Mouse (Mus musculus) intestine, embryonic 15.5 days (tissue): Measurements from ENCODE around the gene Carns1. TPM values are rescaled to one million over a fixed set of nuclear protein-coding genes. Genes with fewer than 3 reads are reported as not detected.
"Not testable (repeated sequence)": the region's sequence is repeated elsewhere in the genome, so short reads cannot be mapped to it uniquely, and the experiment has no call there.

Experiments used
- ATAC-seq: fragments of 200-750 bp; cut with Nextera tagmentation; 2 replicates; pipeline ENCODE4 v1.8.0; 2017; ENCODE audit warnings: moderate TSS enrichment, moderate library complexity
- H3K27ac ChIP-seq: fragments of 300-500 bp; sonication (generic); 2 replicates; pipeline ENCODE4 v1.5.1; 2015; ENCODE audit warnings: mild to moderate bottlenecking, inconsistent platforms
- H3K27me3 ChIP-seq: fragments of 300-500 bp; sonication (generic); replicated peaks from 2 replicates; pipeline ENCODE4 v1.6.1; 2015; ENCODE audit warnings: inconsistent platforms
- H3K36me3 ChIP-seq: fragments of 300-500 bp; sonication (generic); 2 replicates; pipeline ENCODE4 v1.6.1; 2015; ENCODE audit warnings: inconsistent platforms
- H3K4me1 ChIP-seq: fragments of 300-500 bp; sonication (generic); replicated peaks from 2 replicates; pipeline ENCODE4 v1.6.1; 2015; ENCODE audit warnings: inconsistent platforms
- H3K4me2 ChIP-seq: fragments of 300-500 bp; sonication (generic); replicated peaks from 2 replicates; pipeline ENCODE4 v1.6.1; 2015; ENCODE audit warnings: mild to moderate bottlenecking, inconsistent platforms
- H3K4me3 ChIP-seq: fragments of 300-500 bp; sonication (generic); replicated peaks from 2 replicates; pipeline ENCODE4 v1.5.1; 2015; ENCODE audit warnings: inconsistent platforms
- H3K9ac ChIP-seq: fragments of 300-500 bp; sonication (generic); 2 replicates; pipeline ENCODE4 v1.6.1; 2015; ENCODE audit warnings: inconsistent platforms
- H3K9me3 ChIP-seq: fragments of 300-500 bp; sonication (generic); 2 replicates; pipeline ENCODE4 v1.6.1; 2016; ENCODE audit warnings: inconsistent platforms
- WGBS: fragments of 180-500 bp; shearing (Covaris S2); methylation state at CpG from one replicate; pipeline ENCODE4 v1.1.7; 2015; 5-methylcytosine and 5-hydroxymethylcytosine counted together
- polyA plus RNA-seq: library from polyadenylated mRNA; unstranded; fragments of >200 nt; fragmentation: Nextera tagmentation; extraction: Ambion mirVana; gene quantifications from 2 replicates; pipeline ENCODE4 v1.2.1, GENCODE M21; 2015

Gene Carns1
- polyA plus RNA-seq, 1 experiment from 2014 or later, result 1.7 TPM

DNA sequence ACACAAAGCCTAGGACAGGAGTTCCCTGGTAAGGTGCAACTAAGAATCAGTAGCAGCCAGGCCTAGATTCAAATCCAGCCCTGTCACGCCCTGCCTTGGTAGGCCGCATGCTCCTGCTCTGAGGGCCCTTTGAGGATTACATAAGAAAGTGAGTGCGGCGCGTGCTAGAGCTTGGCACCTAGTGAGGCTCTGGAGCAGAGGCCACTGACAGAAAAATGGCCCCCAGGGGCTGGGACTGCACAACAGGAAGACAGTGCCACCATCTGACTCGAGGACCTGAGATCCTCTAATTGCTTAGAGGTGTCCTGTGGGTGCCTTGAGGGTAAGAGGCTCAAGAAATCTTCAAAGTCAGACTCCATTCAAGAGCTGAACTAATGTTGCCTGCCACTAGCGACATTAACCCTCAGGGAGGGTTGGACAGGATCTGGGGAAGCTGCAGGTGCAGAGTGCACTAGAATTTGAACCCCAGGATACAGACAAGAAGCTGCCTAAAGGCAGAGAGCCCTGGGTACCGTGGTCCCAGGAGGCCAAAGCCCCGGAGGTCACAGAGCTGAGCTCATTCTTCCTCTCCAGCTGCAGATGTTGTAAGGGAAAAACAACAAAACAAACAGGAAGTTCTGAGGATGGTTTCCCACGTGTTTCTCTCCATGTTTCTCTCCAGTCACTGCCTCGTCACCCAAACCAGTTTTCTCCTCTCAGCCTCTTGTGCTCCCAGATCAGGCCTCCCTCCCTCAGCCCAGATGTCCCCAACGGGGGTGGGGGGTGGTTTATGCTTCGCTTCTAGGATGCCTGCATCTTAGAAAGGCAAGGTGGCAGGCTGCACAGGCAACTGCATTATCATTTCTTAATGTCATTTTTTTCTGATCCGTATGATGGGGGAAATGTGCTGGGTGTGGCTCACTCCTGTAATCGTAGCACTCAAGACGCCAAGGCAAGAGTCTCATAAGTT lies 30.5 kb downstream of the Carns1 start:
- Histone ChIP-seq H3K4me1 (peaks cover 15% of the 10 kb centered on the region), H3K9me3 (no peaks in the 10 kb centered on the region), H3K4me2 (no peak overlapping the region), H3K4me3 (no peak overlapping the region), H3K27me3 (no peaks in the 10 kb centered on the region), H3K27ac (no peak overlapping the region), H3K36me3 (no peaks in the 10 kb centered on the region), H3K9ac (no peak overlapping the region)
- ATAC-seq, result no peak
- 76% methylated on average over 16 of the region's 16 CpGs for WGBS

DNA sequence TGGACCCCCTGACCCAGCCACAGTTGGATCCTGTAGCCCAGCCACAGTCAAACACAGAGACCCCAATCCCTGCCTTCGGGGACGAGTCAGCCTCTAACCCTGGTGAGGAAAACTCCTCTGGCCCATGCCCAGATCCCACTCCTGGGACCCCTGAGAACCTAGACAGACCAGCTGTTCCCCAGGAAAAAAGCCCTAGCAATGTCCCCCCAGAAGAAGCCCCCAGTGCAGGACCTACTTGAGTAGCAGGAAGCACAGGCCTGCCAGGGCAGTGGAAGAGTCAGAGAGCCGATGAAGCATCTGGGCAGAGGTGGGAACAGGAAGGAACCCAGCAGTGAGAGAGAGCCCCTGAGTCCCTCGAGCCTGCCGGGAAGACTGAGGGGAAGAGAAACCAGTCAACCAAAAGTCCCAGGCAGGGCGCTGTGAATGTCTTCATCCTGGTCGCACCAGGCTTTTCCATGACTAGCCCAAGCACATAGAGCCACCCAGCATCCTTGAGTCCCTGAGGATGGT lies 31.5 kb downstream of the Carns1 start, which contains the start of gene Cabp4:
Cabp4 (minus strand) TSS at position 275 of the 510 bp plus-strand sequence.
- Histone ChIP-seq H3K4me3 (no peak within 1 kb of the TSS), H3K27me3 (no peaks in the 10 kb centered on the region), H3K4me2 (no peak within 1 kb of the TSS), H3K27ac (no peak within 1 kb of the TSS), H3K9ac (no peak within 1 kb of the TSS), H3K4me1 (peaks cover 6% of the 10 kb centered on the region), H3K9me3 (no peaks in the 10 kb centered on the region), H3K36me3 (no peaks in the 10 kb centered on the region)
- ATAC-seq, result no peak
- WGBS, result 86% methylated on average over 7 of the region's 7 CpGs

DNA sequence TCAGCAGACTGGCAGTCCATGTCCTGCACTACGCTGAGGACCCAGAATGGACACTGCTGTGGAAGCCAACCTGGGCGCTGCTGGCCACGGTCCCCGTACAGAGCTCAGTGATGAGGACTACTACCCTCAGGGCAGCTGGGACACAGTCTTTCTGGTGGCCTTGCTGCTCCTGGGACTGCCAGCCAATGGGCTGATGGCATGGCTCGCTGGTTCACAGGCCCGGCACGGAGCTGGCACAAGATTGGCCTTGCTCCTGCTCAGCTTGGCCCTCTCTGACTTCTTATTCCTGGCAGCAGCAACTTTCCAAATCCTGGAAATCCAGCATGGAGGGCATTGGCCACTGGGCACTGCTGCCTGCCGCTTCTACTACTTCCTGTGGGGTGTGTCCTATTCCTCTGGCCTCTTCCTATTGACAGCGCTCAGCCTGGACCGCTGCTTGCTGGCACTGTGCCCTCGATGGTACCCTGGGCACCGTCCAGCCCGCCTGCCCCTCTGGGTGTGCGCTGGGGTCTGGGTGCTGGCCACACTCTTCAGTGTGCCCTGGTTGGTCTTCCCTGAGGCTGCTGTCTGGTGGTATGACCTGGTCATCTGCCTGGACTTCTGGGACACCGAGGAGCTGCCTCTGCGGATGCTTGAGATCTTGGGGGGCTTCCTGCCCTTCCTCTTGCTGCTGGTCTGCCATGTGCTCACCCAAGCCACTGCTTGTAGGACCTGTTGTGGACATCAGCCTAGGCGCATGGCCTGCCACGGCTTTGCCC lies 32.7 kb downstream of the Carns1 start:
- Histone ChIP-seq H3K9me3 (no peaks in the 10 kb centered on the region), H3K9ac (no peak overlapping the region), H3K27ac (no peak overlapping the region), H3K27me3 (no peaks in the 10 kb centered on the region), H3K36me3 (no peaks in the 10 kb centered on the region), H3K4me1 (peaks cover 2% of the 10 kb centered on the region; the same call in 1 of the 2 replicates), H3K4me2 (no peak overlapping the region), H3K4me3 (no peak overlapping the region)
- no peak for ATAC-seq
- 86% methylated on average over 18 of the region's 18 CpGs for WGBS

DNA sequence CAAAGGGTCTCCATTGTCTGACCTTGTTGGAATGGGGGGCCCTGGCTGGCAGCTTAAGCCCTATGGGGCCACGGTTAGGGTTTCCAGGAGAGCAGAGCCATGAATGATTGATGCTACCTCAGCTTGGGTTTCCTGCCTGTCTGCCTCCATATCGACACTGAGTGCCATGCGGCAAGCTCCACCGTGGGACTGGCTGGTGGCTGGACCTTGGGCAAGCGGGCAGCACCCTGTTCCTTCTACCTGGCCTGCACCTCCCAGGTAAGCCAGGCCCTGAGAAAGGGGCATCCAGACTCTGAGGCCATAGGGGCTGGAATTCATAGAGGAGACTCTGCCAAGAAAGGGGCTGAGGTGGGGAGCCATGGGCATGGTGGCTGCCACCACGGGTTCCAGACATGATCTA lies 35.1 kb downstream of the Carns1 start:
- Histone ChIP-seq H3K36me3 (no peaks in the 10 kb centered on the region), H3K9ac (no peak overlapping the region), H3K27me3 (no peaks in the 10 kb centered on the region), H3K27ac (no peak overlapping the region), H3K4me2 (no peak overlapping the region), H3K4me1 (no peaks in the 10 kb centered on the region), H3K4me3 (no peak overlapping the region), H3K9me3 (no peaks in the 10 kb centered on the region)
- ATAC-seq, result no peak
- WGBS, result 81% methylated on average over 6 of the region's 6 CpGs

DNA sequence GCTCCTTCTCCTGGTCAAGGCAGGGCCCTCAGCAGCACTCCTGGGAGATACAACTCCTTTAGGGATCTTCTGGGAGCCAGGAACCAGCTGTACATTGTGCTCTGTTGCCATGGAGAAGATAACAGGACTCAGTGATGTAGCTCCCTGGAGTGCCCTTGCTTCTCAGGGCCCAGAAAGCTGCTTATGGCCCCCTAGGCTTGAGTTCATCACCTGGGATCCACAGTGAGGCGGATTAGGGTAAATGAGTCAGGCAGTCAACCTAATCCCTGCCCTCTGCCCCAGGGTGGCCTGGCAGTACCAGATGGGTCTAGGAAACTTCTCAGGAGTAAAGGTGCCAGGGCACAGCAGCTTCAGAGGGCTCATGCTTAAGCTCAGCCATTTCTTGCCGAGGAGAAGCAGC lies 35.8 kb downstream of the Carns1 start, which contains the start of gene Gpr152:
Gpr152 (plus strand) TSS at position 342 of the 400 bp plus-strand sequence.
- Histone ChIP-seq H3K4me1 (no peaks in the 10 kb centered on the region), H3K9ac (no peak within 1 kb of the TSS), H3K27ac (no peak within 1 kb of the TSS), H3K4me3 (no peak within 1 kb of the TSS), H3K27me3 (no peaks in the 10 kb centered on the region), H3K9me3 (no peaks in the 10 kb centered on the region), H3K36me3 (no peaks in the 10 kb centered on the region), H3K4me2 (no peak within 1 kb of the TSS)
- ATAC-seq, result no peak
- WGBS, result 82% methylated on average over 2 of the region's 2 CpGs

DNA sequence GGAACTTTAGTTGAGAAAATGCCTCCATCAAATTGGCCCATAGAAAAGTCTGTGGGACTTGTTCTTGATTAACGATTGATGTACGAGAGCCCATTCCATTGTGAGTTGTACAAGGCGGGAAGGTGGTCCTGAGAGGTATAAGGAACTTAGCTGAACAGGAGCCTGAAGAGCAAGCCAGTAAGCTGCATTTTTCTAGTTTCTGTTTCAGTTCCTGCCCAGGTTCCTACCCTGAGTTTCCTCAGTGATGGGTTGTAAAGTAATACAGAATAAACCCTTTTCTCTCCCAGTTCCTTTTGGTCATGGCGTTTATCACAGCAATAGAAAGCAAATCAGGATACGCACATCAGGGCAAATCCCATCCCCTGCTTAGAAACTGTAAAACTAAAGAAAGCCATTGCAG lies 37.4 kb downstream of the Carns1 start:
- H3K4me2 ChIP-seq, result no peak overlapping the region
- no peak for ATAC-seq
- no peak overlapping the region for H3K9ac ChIP-seq
- H3K4me3 ChIP-seq, result no peak overlapping the region
- no peaks in the 10 kb centered on the region for H3K9me3 ChIP-seq
- H3K27ac ChIP-seq, result no peak overlapping the region
- H3K36me3 ChIP-seq, result peaks cover under 1% of the 10 kb centered on the region; the same call in 1 of the 2 replicates
- no peaks in the 10 kb centered on the region for H3K4me1 ChIP-seq
- no peaks in the 10 kb centered on the region for H3K27me3 ChIP-seq
- WGBS, result 80% methylated on average over 5 of the region's 5 CpGs

DNA sequence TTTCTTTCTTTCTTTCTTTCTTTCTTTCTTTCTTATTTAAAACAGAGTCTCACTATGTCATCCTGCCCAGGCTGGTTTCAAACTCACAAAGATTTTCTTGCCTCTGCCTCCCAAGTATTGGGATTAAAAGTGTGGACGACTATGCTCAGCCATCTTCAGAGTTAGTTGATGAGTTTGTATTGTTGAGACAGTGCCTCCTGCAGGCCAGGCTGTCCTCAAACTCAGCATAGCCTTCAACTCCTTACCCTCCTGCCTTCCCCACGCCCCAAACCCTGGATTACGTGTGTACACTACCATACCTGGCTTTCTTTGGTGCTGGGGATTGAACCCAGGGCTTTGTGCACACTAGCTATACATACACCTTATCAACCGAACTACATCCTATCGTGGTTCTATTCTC lies 38.8 kb downstream of the Carns1 start:
- Histone ChIP-seq H3K36me3 (peaks cover 12% of the 10 kb centered on the region), H3K4me1 (no peaks in the 10 kb centered on the region), H3K9me3 (no peaks in the 10 kb centered on the region), H3K4me3 (no peak overlapping the region), H3K9ac (no peak overlapping the region), H3K4me2 (no peak overlapping the region), H3K27me3 (no peaks in the 10 kb centered on the region), H3K27ac (no peak overlapping the region)
- WGBS, result 81% methylated on average over 5 of the region's 5 CpGs
- ATAC-seq, result no peak

DNA sequence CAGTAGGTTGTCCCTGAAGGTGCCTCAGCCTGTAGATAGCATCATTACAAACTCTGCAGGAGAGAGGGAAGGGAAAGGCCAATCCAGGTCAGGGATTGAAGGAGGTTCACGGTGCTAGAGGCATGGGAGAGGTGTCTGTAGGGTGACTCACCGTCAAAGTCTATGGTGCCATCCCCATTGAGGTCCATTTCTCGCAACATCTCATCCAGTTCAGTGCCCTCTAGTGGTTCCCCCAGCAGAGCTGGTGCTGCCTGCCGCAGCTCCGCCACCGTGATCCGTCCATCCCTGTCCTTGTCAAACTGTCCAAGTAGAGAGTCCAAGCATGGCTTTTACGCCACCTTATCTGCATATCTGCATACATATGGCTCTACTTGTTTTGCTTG lies 39.3 kb downstream of the Carns1 start:
- not testable (repeated sequence) for H3K27ac ChIP-seq, H3K4me2 ChIP-seq, H3K27me3 ChIP-seq, H3K4me1 ChIP-seq, H3K9ac ChIP-seq, H3K9me3 ChIP-seq, H3K4me3 ChIP-seq
- H3K36me3 ChIP-seq, result peaks cover 12% of the 10 kb centered on the region
- WGBS, result 20% methylated on average over 8 of the region's 8 CpGs
- peak; percentile 50 for ATAC-seq

DNA sequence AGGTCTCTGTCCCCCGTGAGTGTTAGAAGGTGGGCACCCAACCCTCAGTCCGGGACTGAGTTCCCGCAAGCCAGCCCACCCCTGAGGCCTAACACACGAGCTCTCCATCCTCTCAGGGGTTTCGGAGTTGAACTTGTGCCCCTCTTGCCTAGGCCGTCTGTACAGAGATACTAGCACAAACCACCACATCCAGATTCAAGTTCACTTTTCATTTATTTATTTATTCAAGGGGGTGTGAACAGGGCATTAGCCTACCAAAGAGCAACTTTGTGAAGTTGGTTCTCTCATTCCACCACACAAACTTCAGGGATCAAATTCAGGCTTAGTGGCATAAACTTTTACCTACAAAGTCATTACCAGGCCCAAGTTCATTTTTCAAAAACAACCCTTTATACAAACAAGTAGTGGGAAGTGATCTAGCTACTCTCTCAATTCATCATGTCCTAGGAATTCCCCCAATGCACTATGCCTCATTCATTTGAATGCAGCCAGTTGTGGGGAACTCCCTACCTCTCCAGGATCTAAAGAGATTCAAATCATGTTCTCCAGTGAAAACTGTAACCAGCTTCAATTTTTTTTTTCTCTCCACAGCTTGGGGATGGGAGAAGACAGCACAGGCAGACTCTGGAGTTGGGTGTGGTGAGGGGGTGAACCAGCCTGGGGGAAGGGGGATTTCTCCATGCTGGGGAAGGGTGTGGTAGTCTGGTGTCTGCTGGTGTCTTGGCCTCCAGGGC lies 39.9 kb downstream of the Carns1 start:
- not testable (repeated sequence) for H3K27me3 ChIP-seq, H3K4me2 ChIP-seq, H3K9ac ChIP-seq, H3K9me3 ChIP-seq, H3K27ac ChIP-seq, H3K4me1 ChIP-seq, ATAC-seq, H3K4me3 ChIP-seq
- peaks cover 12% of the 10 kb centered on the region for H3K36me3 ChIP-seq
- 83% methylated on average over 6 of the region's 6 CpGs for WGBS

DNA sequence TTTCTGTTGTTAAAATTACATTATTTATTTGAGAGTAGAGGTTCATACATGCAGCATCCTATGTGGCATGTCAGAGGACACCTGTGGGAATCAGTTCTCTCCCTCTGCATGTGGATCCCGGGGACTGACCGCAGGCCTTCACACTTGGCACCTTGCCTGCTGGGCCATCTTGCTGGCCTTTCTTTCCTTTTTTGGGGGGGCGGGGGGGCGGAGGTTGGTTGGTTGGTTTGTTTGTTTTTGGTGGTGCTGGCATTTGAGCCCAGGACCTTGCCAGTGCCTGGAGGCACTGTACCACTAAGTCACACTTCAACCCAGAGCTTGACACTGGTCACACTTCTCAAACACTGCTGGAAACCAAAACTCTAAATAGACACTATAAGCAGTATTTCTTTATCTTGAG lies 40.9 kb downstream of the Carns1 start:
- no peak overlapping the region for H3K9ac ChIP-seq
- peaks cover 17% of the 10 kb centered on the region for H3K36me3 ChIP-seq
- H3K27me3 ChIP-seq, result no peaks in the 10 kb centered on the region
- H3K27ac ChIP-seq, result no peak overlapping the region
- H3K4me1 ChIP-seq, result no peaks in the 10 kb centered on the region
- no peak overlapping the region for H3K4me3 ChIP-seq
- H3K9me3 ChIP-seq, result no peaks in the 10 kb centered on the region
- no peak for ATAC-seq
- 97% methylated on average over 4 of the region's 4 CpGs for WGBS
- no peak overlapping the region for H3K4me2 ChIP-seq

DNA sequence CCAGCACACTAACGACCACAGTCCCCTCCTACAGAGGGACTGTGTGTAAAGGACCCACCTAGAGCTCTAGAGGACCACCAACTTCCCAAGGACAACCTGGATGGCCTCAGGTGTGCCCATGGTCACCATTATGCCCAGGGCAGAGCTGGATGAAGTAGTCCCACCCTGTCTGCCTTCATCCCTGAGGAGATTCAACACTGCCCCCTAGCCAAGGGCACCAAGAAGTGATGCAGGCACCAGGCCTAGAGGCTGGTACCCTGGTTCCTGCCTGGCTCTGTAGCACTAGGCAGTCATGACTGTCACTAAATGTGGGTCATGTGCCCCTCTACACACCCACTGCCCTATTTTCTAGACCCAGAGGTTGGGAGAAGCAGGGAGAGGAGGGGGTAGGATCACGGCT lies 43.5 kb downstream of the Carns1 start:
- no peaks in the 10 kb centered on the region for H3K27me3 ChIP-seq
- H3K27ac ChIP-seq, result no peak overlapping the region
- no peak overlapping the region for H3K4me2 ChIP-seq
- 85% methylated on average over 2 of the region's 2 CpGs for WGBS
- ATAC-seq, result no peak
- no peak overlapping the region for H3K4me3 ChIP-seq
- H3K9me3 ChIP-seq, result no peaks in the 10 kb centered on the region
- H3K36me3 ChIP-seq, result peaks cover 20% of the 10 kb centered on the region
- no peak overlapping the region for H3K9ac ChIP-seq
- peaks cover 4% of the 10 kb centered on the region for H3K4me1 ChIP-seq

DNA sequence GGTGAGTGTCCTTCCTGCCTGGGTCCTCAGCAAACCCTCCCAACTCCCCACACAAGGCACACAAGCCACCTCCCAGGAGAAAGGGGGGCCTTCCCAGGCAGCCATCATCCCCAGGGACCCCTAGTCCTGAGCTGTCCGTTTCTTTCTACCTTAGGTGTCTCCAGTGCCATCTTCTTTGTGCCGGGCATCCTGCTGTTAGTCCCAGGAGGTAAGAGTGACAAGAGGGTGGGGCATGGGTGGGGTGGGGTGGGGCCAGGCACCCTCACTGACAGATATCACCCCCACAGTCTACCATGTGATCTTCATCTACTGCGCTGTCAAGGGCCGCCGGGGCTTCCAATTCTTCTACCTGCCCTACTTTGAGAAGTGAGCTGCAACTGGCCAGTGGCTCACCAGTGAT lies 44.2 kb downstream of the Carns1 start:
- H3K27ac ChIP-seq, result no peak overlapping the region
- H3K9ac ChIP-seq, result no peak overlapping the region
- H3K4me2 ChIP-seq, result no peak overlapping the region
- H3K4me3 ChIP-seq, result no peak overlapping the region
- ATAC-seq, result no peak
- peaks cover 20% of the 10 kb centered on the region for H3K36me3 ChIP-seq
- H3K9me3 ChIP-seq, result no peaks in the 10 kb centered on the region
- no peaks in the 10 kb centered on the region for H3K27me3 ChIP-seq
- peaks cover 8% of the 10 kb centered on the region for H3K4me1 ChIP-seq
- whole genome bisulfite sequencing, result 91% methylated on average over 5 of the region's 5 CpGs
